Comparison of ENCODE assay signal across 24 mouse cellular contexts in the genomic region with DNA sequence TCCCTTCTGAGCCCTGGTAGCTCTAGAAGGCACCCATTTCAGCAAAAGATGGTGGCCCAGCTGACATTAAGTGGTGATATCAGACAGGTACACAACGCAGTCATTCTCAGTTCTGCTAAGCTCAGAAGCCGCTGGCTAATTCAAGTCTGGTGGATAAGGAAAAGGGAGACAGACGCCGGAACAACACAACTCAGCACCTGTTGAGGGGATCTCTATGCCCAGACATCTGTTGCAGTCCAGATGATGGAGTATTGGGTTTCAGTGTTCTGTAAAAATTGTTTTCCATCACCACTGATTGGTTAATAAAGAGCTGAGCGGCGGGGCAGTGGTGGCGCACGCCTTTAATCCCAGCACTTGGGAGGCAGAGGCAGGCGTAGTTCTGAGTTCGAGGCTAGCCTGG. TPM values are rescaled to one million over a fixed set of nuclear protein-coding genes. Genes with fewer than 3 reads are reported as not detected.
DNase-seq lines count a peak whose midpoint lies in the region; ATAC-seq and TF ChIP-seq lines count a peak whose summit lies in the region.
"Had no signal": no experiment of that assay in that cellular context is flagged by ENCODE, and none has a peak within 500 bp of the region (broad histone marks: within the 10 kb centered on the region; RNA-seq: fewer than 3 reads in every experiment).

No protein-coding gene starts in this region.

- H3K36me3 ChIP-seq in kidney, embryonic 14.5 days (ENCODE audit: control insufficient read depth, insufficient read depth, low read length): no peaks in the 10 kb centered on the region
- H3K36me3 ChIP-seq in lung, embryonic 14.5 days (ENCODE audit: insufficient read depth): no peaks in the 10 kb centered on the region
- H3K36me3 ChIP-seq in limb, embryonic 10.5 days: 0 out of 2 replicates have a peak, but pooled peaks cover 2% of the 10 kb centered on the region
- H3K36me3 ChIP-seq: forebrain, embryonic 15.5 days; hindbrain, embryonic 15.5 days; limb, embryonic 12.5 days; liver, embryonic 13.5 days; neural tube, embryonic 15.5 days had no signal

- TF ChIP-seq CTCF in lung, embryonic 14.5 days (IDR thresholded peaks at IDR 0.05; ENCODE audit: low read depth): no peak

- H3K9me3 ChIP-seq in kidney, embryonic 14.5 days (ENCODE audit: control insufficient read depth, low read length): no peaks in the 10 kb centered on the region
- H3K9me3 ChIP-seq in lung, embryonic 14.5 days (ENCODE audit: low read depth, low read length): no peaks in the 10 kb centered on the region
- no peaks in the 10 kb centered on the region for H3K9me3 ChIP-seq in limb, embryonic 10.5 days (replicated peaks)
- H3K9me3 ChIP-seq: forebrain, embryonic 15.5 days; heart, embryonic 12.5 days; hindbrain, embryonic 15.5 days; limb, embryonic 12.5 days; liver, embryonic 13.5 days; neural tube, embryonic 15.5 days had no signal

- 88% methylated on average over 10 of the region's 10 CpGs for WGBS in kidney, embryonic 14.5 days
- WGBS in lung, embryonic 14.5 days: 83% methylated on average over 10 of the region's 10 CpGs
- 92% methylated on average over 10 of the region's 10 CpGs for WGBS in limb, embryonic 10.5 days

- H3K4me2 ChIP-seq in kidney, embryonic 14.5 days (replicated peaks; ENCODE audit: low read depth, low read length): no peak overlapping the region
- no peak overlapping the region for H3K4me2 ChIP-seq in lung, embryonic 14.5 days
- H3K4me2 ChIP-seq: forebrain, embryonic 15.5 days; heart, embryonic 12.5 days; hindbrain, embryonic 15.5 days; limb, embryonic 12.5 days; liver, embryonic 13.5 days; neural tube, embryonic 15.5 days had no signal

- no peak for DNase-seq in kidney, postnatal 25 days
- no peak for DNase-seq in lung, embryonic 14.5 days
- DNase-seq in lung, adult 18-20 months: no peak
- DNase-seq in limb, embryonic 10.5 days (ENCODE audit: low spot score): no peak
- DNase-seq in yolk sac, embryonic 10.5 days (ENCODE audit: low spot score): peak; percentile 33
- DNase-seq in left cerebral cortex, postnatal 4 days: no peak
- DNase-seq: B cell, adult 2 months; cerebellum, adult 18-20 months; layer of hippocampus, adult 9-11 months; liver, embryonic 13.5 days; midbrain, embryonic 14.5 days; retina, postnatal 1 day; right cerebral cortex, postnatal 14 days had no signal

- H3K27ac ChIP-seq in kidney, embryonic 14.5 days (ENCODE audit: low read depth, low read length): peak overlapping the region; percentile 55; the same call in 1 of the 2 replicates
- peak overlapping the region; percentile 65 for H3K27ac ChIP-seq in lung, embryonic 14.5 days (ENCODE audit: low read depth)
- H3K27ac ChIP-seq in limb, embryonic 10.5 days: 0 out of 2 replicates have a peak overlapping the region, but pooled peaks have one; percentile 9
- H3K27ac ChIP-seq: forebrain, embryonic 15.5 days; gastrocnemius, adult 2 months; hindbrain, embryonic 15.5 days; limb, embryonic 12.5 days; liver, embryonic 13.5 days; macrophage; neural tube, embryonic 15.5 days had no signal

- ATAC-seq in kidney, embryonic 14.5 days (ENCODE audit: low FRiP score, low TSS enrichment): no peak
- no peak for ATAC-seq in lung, embryonic 14.5 days (ENCODE audit: insufficient read depth)
- ATAC-seq: activated CD4-positive, CD25-positive, alpha-beta regulatory T cell, adult 4 months; forebrain, embryonic 15.5 days; inflammation-experienced regulatory T-cells, adult 6 months had no signal

- intact Hi-C loops in left cerebral cortex, postnatal 4 days (cut with DNase I): no loop called here

- no peak overlapping the region for H3K4me3 ChIP-seq in kidney, embryonic 14.5 days (ENCODE audit: low read length)
- H3K4me3 ChIP-seq in lung, embryonic 14.5 days (ENCODE audit: low read depth, low read length): no peak overlapping the region
- H3K4me3 ChIP-seq in limb, embryonic 10.5 days: no peak overlapping the region
- H3K4me3 ChIP-seq: forebrain, embryonic 15.5 days; gastrocnemius, adult 2 months; heart, embryonic 12.5 days; hindbrain, embryonic 15.5 days; limb, embryonic 12.5 days; liver, embryonic 13.5 days; neural tube, embryonic 15.5 days had no signal

- peaks cover 62% of the 10 kb centered on the region for H3K4me1 ChIP-seq in kidney, embryonic 14.5 days (ENCODE audit: control insufficient read depth, insufficient read depth, low read length)
- H3K4me1 ChIP-seq in lung, embryonic 14.5 days (ENCODE audit: insufficient read depth): peaks cover 33% of the 10 kb centered on the region
- H3K4me1 ChIP-seq in limb, embryonic 10.5 days: peaks cover 69% of the 10 kb centered on the region

- H3K27me3 ChIP-seq in kidney, embryonic 14.5 days (ENCODE audit: control insufficient read depth, insufficient read depth, low read length): no peaks in the 10 kb centered on the region
- H3K27me3 ChIP-seq in lung, embryonic 14.5 days (ENCODE audit: insufficient read depth, low read length): no peaks in the 10 kb centered on the region
- H3K27me3 ChIP-seq in limb, embryonic 10.5 days (ENCODE audit: low read depth, poor library complexity, severe bottlenecking): no peaks in the 10 kb centered on the region
- H3K27me3 ChIP-seq: forebrain, embryonic 15.5 days; heart, embryonic 12.5 days; hindbrain, embryonic 15.5 days; neural tube, embryonic 15.5 days had no signal

- H3K9ac ChIP-seq in kidney, embryonic 14.5 days (ENCODE audit: low read depth, low read length): no peak overlapping the region
- no peak overlapping the region for H3K9ac ChIP-seq in lung, embryonic 14.5 days
- H3K9ac ChIP-seq: forebrain, embryonic 15.5 days; heart, embryonic 12.5 days; hindbrain, embryonic 15.5 days; limb, embryonic 12.5 days; liver, embryonic 13.5 days; neural tube, embryonic 15.5 days had no signal

RNA-seq across cellular contexts. Expression of a gene that starts 18.8 kb away (rescaled TPM):
- polyA plus RNA-seq in kidney, embryonic 14.5 days (2014; fragmentation: Nextera tagmentation; extraction: Ambion mirVana): 78.6 and 140 TPM in 2 replicates
- 204 and 217 TPM in 2 replicates for polyA plus RNA-seq in lung, embryonic 14.5 days (2014; fragmentation: Nextera tagmentation; extraction: Ambion mirVana)
- polyA plus RNA-seq in limb, embryonic 10.5 days (2016; fragmentation: Nextera tagmentation; extraction: Ambion mirVana): 149 and 159 TPM in 2 replicates
- total RNA-seq in left cerebral cortex, postnatal 4 days (2021): 10 to 100 TPM; 18.4 to 21.4 TPM
- total RNA-seq: monocyte, adult 5-6 weeks had no signal

Comparison
In these comparisons a context has a peak if more than half of its experiments do, and no peak if none do; other contexts are left out.
1. H3K27ac ChIP-seq: peak in every context shown above with its lines; median percentile 65 in lung, embryonic 14.5 days; 55 in kidney, embryonic 14.5 days; 9 in limb, embryonic 10.5 days.